Mouse (Mus musculus): ENCODE measurements around the gene Rpa1.

The Rpa1 gene

GRCm38 (mm10) chr11:75259996-75260561 lies 88.0 kb downstream of the Rpa1 start:
- DNase-seq, result no peak

GRCm38 (mm10) chr11:75259416-75259815 lies 88.7 kb downstream of the Rpa1 start:
- no peak for DNase-seq

- no peak for DNase-seq
These were observed 91.0 kb downstream of the Rpa1 start for GRCm38 (mm10) chr11:75257056-75257648.

- no peak for DNase-seq
These were observed 92.8 kb downstream of the Rpa1 start for GRCm38 (mm10) chr11:75255330-75255729.

- DNase-seq, result no peak
These were observed 93.7 kb downstream of the Rpa1 start for GRCm38 (mm10) chr11:75254252-75254912.

- no peak for DNase-seq
These were observed 96.5 kb downstream of the Rpa1 start for GRCm38 (mm10) chr11:75251557-75252070.

- no peak for DNase-seq
These were observed 97.1 kb downstream of the Rpa1 start for GRCm38 (mm10) chr11:75251006-75251512.

GRCm38 (mm10) chr11:75249588-75249987 lies 98.5 kb downstream of the Rpa1 start:
- DNase-seq, result no peak
